ENCODE assay signal across 17 mouse cellular contexts in genomic region chr4:138938495-138939269, GRCm38 (mm10). TPM values are rescaled to one million over a fixed set of nuclear protein-coding genes. Genes with fewer than 3 reads are reported as not detected.
DNase-seq lines count a peak whose midpoint lies in the region; ATAC-seq and TF ChIP-seq lines count a peak whose summit lies in the region.
"Had no signal": no experiment of that assay in that cellular context is flagged by ENCODE, and none has a peak within 500 bp of the region (broad histone marks: within the 10 kb centered on the region; RNA-seq: fewer than 3 reads in every experiment).

No protein-coding gene starts in this region.

- H3K9ac ChIP-seq in lung, embryonic 15.5 days, result no peak overlapping the region
- H3K9ac ChIP-seq in stomach, embryonic 16.5 days (ENCODE audit: low read length), result no peak overlapping the region

- peaks cover 13% of the 10 kb centered on the region for H3K4me1 ChIP-seq in lung, adult 2 months (ENCODE audit: control insufficient read depth, insufficient read depth, low read length)
- peaks cover 5% of the 10 kb centered on the region; the same call in 1 of the 2 replicates for H3K4me1 ChIP-seq in kidney, adult 2 months (ENCODE audit: control insufficient read depth, insufficient read depth, low read length)
- peaks cover 33% of the 10 kb centered on the region for H3K4me1 ChIP-seq in lung, embryonic 15.5 days
- H3K4me1 ChIP-seq in stomach, embryonic 16.5 days (ENCODE audit: control insufficient read depth, insufficient read depth, low read length), result peaks cover 20% of the 10 kb centered on the region

- no peaks in the 10 kb centered on the region for H3K27me3 ChIP-seq in kidney, adult 2 months (replicated peaks; ENCODE audit: control insufficient read depth, insufficient read depth, low read length)
- no peaks in the 10 kb centered on the region for H3K27me3 ChIP-seq in lung, embryonic 15.5 days
- no peaks in the 10 kb centered on the region for H3K27me3 ChIP-seq in stomach, embryonic 16.5 days (ENCODE audit: control insufficient read depth, insufficient read depth, low read length)

- ATAC-seq in lung, embryonic 15.5 days (ENCODE audit: borderline replicate concordance, extremely low read depth, low FRiP score, low TSS enrichment), result no peak
- peak; percentile 57 for ATAC-seq in stomach, embryonic 16.5 days (ENCODE audit: insufficient read depth, low FRiP score)
- no peak for ATAC-seq in granulocyte monocyte progenitor cell, adult 5-6 weeks (replicated peaks; ENCODE audit: poor library complexity, severe bottlenecking)
- no peak for ATAC-seq in erythroblast, adult 5-6 weeks (replicated peaks; ENCODE audit: low FRiP score, poor library complexity, severe bottlenecking)

- no peak for TF ChIP-seq POLR2A in lung, adult 2 months (IDR thresholded peaks at IDR 0.05; ENCODE audit: borderline replicate concordance, extremely low read depth, low read depth, low read length)
- TF ChIP-seq POLR2A in kidney, adult 2 months (IDR thresholded peaks at IDR 0.05; ENCODE audit: low read depth, low read length), result no peak

- H3K27ac ChIP-seq in kidney, adult 2 months (ENCODE audit: insufficient read depth, low read depth, low read length), result no peak overlapping the region
- H3K27ac ChIP-seq in lung, embryonic 15.5 days, result peak overlapping the region; percentile 78
- peak overlapping the region; percentile 55; the same call in 1 of the 2 replicates for H3K27ac ChIP-seq in stomach, embryonic 16.5 days (ENCODE audit: low read length)
- H3K27ac ChIP-seq: heart, embryonic 10.5 days; hindbrain, embryonic 10.5 days had no signal

- no peak for TF ChIP-seq CTCF in lung, adult 2 months (IDR thresholded peaks at IDR 0.05; ENCODE audit: insufficient read depth, low read length)
- no peak for TF ChIP-seq CTCF in kidney, adult 2 months (conservative IDR thresholded peaks at IDR 0.05; ENCODE audit: insufficient read depth, insufficient read length, low read depth, low read length)

- H3K36me3 ChIP-seq in kidney, adult 2 months (ENCODE audit: control insufficient read depth, insufficient read depth, low read length), result no peaks in the 10 kb centered on the region
- no peaks in the 10 kb centered on the region for H3K36me3 ChIP-seq in lung, embryonic 15.5 days
- H3K36me3 ChIP-seq in stomach, embryonic 16.5 days (ENCODE audit: control insufficient read depth, insufficient read depth, low read length), result no peaks in the 10 kb centered on the region
- H3K36me3 ChIP-seq: heart, embryonic 10.5 days; hindbrain, embryonic 10.5 days had no signal

- DNase-seq in lung, adult 18-20 months, result peak; percentile 39 to 74
- DNase-seq in lung, adult 2 months, result no peak
- peak; percentile 83 for DNase-seq in kidney, adult 2 months
- DNase-seq in adrenal gland, postnatal 10 days, result no peak
- DNase-seq: cerebellum, adult 11 months; right cerebral cortex, postnatal 14 days had no signal

- peak overlapping the region; percentile 18; the same call in 1 of the 2 replicates for H3K4me2 ChIP-seq in lung, embryonic 15.5 days
- no peak overlapping the region for H3K4me2 ChIP-seq in stomach, embryonic 16.5 days (ENCODE audit: low read depth, low read length)

- 37% methylated on average over 10 of the region's 10 CpGs for WGBS in lung, adult 2 months
- 24% methylated on average over 10 of the region's 10 CpGs for WGBS in kidney, adult 2 months
- WGBS in lung, embryonic 15.5 days, result 34% methylated on average over 10 of the region's 10 CpGs
- 42% methylated on average over 10 of the region's 10 CpGs for WGBS in stomach, embryonic 16.5 days

- H3K4me3 ChIP-seq in lung, adult 2 months (replicated peaks; ENCODE audit: extremely low read depth, low read depth, low read length), result no peak overlapping the region
- no peak overlapping the region for H3K4me3 ChIP-seq in kidney, adult 2 months (ENCODE audit: insufficient read depth, low read depth, low read length)
- no peak overlapping the region for H3K4me3 ChIP-seq in lung, embryonic 15.5 days
- no peak overlapping the region for H3K4me3 ChIP-seq in stomach, embryonic 16.5 days (replicated peaks; ENCODE audit: low read length)
- H3K4me3 ChIP-seq: heart, embryonic 10.5 days; hindbrain, embryonic 10.5 days had no signal

- H3K9me3 ChIP-seq in lung, embryonic 15.5 days, result no peaks in the 10 kb centered on the region
- H3K9me3 ChIP-seq in stomach, embryonic 16.5 days (replicated peaks; ENCODE audit: control insufficient read depth, low read length), result no peaks in the 10 kb centered on the region
- H3K9me3 ChIP-seq: heart, embryonic 10.5 days; hindbrain, embryonic 10.5 days had no signal

RNA-seq across cellular contexts. Expression of gene Otud3, which starts 24.9 kb away (rescaled TPM):
- 8.4 and 9.1 TPM in 2 replicates for polyA plus RNA-seq in lung, adult 2 months (2012; rRNA removed)
- 8.3 and 8.4 TPM in 2 replicates for polyA plus RNA-seq in kidney, adult 2 months (2012; rRNA removed)
- 3.7 TPM in 2 replicates for polyA plus RNA-seq in lung, embryonic 15.5 days (2015; fragmentation: Nextera tagmentation; extraction: Ambion mirVana)
- 3.5 and 3.7 TPM in 2 replicates for polyA plus RNA-seq in stomach, embryonic 16.5 days (2015; fragmentation: Nextera tagmentation; extraction: Ambion mirVana)
- 3.8 and 5.7 TPM in 2 replicates for total RNA-seq in granulocyte monocyte progenitor cell, adult 5-6 weeks (2014; fragmentation: Nextera tagmentation)
- total RNA-seq in granulocyte monocyte progenitor cell, adult 5-6 weeks (2017), result 3.2 and 4.7 TPM in 2 replicates
- total RNA-seq in adrenal gland, postnatal 10 days (2021), result 1 to 10 TPM; 7.1 to 8.2 TPM
- total RNA-seq in erythroblast, adult 5-6 weeks (2015; ENCODE audit: low replicate concordance), result 1.5 and 2.1 TPM in 2 replicates
- 0.26 and 3.8 TPM in 2 replicates for total RNA-seq in erythroblast, adult 5-6 weeks (2017; ENCODE audit: low replicate concordance)

RNA-seq across cellular contexts. Expression of gene Rnf186, which starts 28.2 kb away (rescaled TPM):
- polyA plus RNA-seq in lung, adult 2 months (2012; rRNA removed), result 74.5 and 93.5 TPM in 2 replicates
- 126 and 171 TPM in 2 replicates for polyA plus RNA-seq in kidney, adult 2 months (2012; rRNA removed)
- 2.2 and 2.3 TPM in 2 replicates for polyA plus RNA-seq in lung, embryonic 15.5 days (2015; fragmentation: Nextera tagmentation; extraction: Ambion mirVana)
- 19.3 and 25.1 TPM in 2 replicates for polyA plus RNA-seq in stomach, embryonic 16.5 days (2015; fragmentation: Nextera tagmentation; extraction: Ambion mirVana)
- total RNA-seq in granulocyte monocyte progenitor cell, adult 5-6 weeks (2014; fragmentation: Nextera tagmentation), result not detected in 2 replicates
- not detected in 2 replicates for total RNA-seq in granulocyte monocyte progenitor cell, adult 5-6 weeks (2017)
- not detected for total RNA-seq in adrenal gland, postnatal 10 days (2021)
- not detected in 2 replicates for total RNA-seq in erythroblast, adult 5-6 weeks (2015; ENCODE audit: low replicate concordance)
- total RNA-seq in erythroblast, adult 5-6 weeks (2017; ENCODE audit: low replicate concordance), result not detected in 2 replicates
- total RNA-seq: gastrocnemius, adult 18-20 months; layer of hippocampus, postnatal 25 days; megakaryocyte progenitor cell, adult 5-6 weeks; monocyte, adult 5-6 weeks had no signal
- polyA plus RNA-seq: hindbrain, embryonic 10.5 days; limb, embryonic 14.5 days had no signal

RNA-seq across cellular contexts. Expression of gene Tmco4, which starts 34.0 kb away (rescaled TPM):
- 14.7 and 15.1 TPM in 2 replicates for polyA plus RNA-seq in lung, adult 2 months (2012; rRNA removed)
- 19.6 and 22.4 TPM in 2 replicates for polyA plus RNA-seq in kidney, adult 2 months (2012; rRNA removed)
- 4.1 and 5.4 TPM in 2 replicates for polyA plus RNA-seq in lung, embryonic 15.5 days (2015; fragmentation: Nextera tagmentation; extraction: Ambion mirVana)
- 12.7 and 16.4 TPM in 2 replicates for polyA plus RNA-seq in stomach, embryonic 16.5 days (2015; fragmentation: Nextera tagmentation; extraction: Ambion mirVana)
- total RNA-seq in granulocyte monocyte progenitor cell, adult 5-6 weeks (2014; fragmentation: Nextera tagmentation), result 18.3 and 18.6 TPM in 2 replicates
- total RNA-seq in granulocyte monocyte progenitor cell, adult 5-6 weeks (2017), result 13.2 and 21.2 TPM in 2 replicates
- total RNA-seq in adrenal gland, postnatal 10 days (2021), result 10 to 100 TPM; 14.7 to 15.0 TPM
- total RNA-seq in erythroblast, adult 5-6 weeks (2015; ENCODE audit: low replicate concordance), result 0.19 and 0.42 TPM in 2 replicates
- 1.4 and 2.5 TPM in 2 replicates for total RNA-seq in erythroblast, adult 5-6 weeks (2017; ENCODE audit: low replicate concordance)

Comparison
In these comparisons a context has a peak if more than half of its experiments do, and no peak if none do; other contexts are left out.
1. DNase-seq: peak in lung, adult 18-20 months (2 of 2) and kidney, adult 2 months (single experiment); none in lung, adult 2 months (single experiment) and adrenal gland, postnatal 10 days (single experiment).